Mouse (Mus musculus) retina, postnatal 7 days (tissue): ENCODE data around the gene E130114P18Rik.
A peak's percentile ranks its signal among the peaks of the same experiment; 100 is the strongest.

Source experiments
- DNase-seq: peaks from one replicate; pipeline ENCODE4 v3.0.0-alpha.2; 2012; ENCODE audit warnings: low read depth, low spot score

Gene E130114P18Rik

DNA sequence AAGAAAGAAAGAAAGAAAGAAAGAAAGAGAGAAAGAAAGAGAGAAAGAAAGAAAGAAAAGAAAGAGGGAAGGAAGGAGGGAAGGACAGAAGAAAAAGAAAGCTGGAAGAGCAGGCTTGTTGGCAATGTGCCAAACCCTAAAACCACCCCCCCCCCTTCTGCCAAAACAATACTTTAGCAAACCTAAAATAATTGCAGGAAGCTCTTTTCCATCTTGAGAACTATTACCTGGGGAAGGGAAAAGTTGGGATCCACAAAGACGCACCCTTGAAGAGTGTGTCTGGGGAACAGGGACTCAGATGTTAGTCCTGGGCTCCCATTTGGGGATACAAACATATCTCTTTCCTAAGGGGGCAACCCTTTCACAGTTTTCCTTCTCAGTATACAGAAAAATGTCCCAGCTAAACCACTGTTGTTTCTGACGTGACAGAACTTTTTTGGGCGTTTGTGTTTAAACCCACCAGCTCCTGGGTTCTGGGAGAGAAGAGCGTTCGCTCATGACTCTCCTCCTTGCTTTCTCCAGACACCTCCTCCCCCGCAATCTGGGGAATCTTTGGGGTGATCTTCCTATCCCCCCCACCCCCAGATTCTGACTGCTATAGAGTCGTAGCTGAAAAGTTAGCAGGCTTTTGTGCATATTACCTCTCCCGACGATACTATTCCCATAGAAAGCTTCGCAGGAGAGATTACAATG, 1.3 kb downstream of the E130114P18Rik start:
- DNase-seq: no peak

DNA sequence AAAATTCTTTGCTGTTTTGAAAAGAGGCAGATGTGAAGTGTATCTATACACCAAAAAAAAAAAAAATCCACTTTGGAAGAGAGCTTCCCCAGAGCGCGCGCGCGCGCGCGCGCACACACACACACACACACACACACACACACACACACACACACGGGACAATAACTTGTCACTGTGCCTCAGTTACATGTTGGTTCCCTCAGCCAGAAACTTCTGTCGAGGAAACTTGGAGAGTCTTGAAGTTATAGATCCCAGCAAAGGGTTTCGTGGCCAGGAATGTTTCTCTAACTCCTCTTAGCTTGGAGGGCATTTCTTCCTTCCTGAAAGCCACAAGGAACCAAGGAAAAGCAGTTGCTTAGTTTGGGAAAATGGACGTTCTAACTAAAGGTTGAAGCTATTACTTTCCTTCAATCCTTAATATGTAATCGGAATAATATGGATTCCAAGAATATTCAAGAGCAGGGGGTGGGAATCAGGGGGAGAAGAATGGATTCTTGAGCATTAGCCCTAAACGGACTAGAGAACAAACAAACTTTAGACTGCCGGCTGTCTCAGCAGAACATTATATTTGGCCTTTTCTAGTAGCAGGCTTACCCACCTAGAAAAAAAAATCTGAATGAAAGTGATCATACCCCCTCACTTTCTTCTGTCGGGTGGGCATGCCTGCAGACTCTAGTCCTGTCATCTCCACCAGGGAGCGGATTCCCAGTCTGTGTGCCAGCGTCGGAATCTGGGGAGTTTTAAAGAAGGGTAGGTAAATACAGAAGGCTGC, 2.2 kb downstream of the E130114P18Rik start:
- no peak for DNase-seq

DNA sequence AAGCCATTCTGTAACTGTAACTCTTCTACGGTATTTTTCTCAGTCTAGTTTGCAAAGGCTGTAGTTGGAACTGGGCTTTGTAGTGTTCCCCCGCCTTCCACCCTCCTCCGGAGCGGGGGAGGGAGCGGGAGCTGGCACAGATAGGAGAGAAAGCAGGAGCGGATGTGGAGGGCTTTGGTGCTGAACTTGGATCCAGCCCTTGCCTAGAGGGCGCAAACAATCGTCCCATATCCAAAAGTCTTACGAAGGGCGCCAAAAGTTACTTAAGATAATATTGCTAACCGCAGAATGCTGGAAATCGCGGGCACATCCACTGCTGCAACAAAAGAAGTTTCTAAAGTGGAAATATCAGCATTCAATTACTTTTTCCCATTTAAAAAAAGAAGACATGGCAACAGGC, 2.8 kb downstream of the E130114P18Rik start:
- DNase-seq: no peak

DNA sequence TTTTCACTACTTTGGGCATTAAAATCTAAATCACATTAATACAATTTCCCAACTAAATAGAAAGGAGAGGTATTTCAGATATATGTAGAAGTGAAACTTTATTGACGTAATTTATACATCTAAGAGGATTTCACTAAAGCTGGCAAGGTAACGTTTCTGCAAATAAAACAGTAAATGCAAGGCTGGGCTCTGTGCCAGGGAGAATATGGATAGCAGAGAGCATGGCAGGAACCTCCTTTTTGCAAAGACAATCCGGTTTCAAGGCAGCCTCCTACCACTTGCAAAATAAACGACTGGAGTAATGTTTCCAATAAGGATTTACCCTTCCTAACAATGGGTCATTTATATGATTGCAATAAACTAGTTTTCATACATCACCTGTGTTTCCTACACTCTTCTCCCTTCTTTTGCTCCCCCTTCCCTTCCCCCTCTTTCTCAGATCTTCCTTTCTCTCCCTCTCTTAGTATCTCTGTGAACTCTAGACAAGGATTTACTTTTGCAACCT, 3.4 kb downstream of the E130114P18Rik start:
- no peak for DNase-seq

DNA sequence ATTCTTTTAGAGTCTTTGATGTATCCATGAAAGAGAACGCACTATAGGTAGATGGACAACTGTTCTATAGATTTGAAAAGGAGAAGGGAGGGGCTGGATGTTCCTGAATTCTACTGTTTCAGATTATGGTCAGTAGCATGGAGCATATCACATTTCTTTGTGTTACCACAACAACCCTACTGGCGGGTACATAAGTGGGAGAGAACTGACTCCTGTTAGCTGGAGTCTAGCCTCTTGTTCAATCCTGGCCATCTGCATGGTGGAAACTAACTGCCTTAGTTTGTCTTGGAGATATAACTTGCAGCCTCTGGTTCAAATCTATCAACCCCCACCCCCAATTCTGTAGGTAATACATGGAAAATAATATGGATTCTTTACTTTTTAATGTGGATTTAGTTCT, 4.1 kb downstream of the E130114P18Rik start:
- DNase-seq: no peak

DNA sequence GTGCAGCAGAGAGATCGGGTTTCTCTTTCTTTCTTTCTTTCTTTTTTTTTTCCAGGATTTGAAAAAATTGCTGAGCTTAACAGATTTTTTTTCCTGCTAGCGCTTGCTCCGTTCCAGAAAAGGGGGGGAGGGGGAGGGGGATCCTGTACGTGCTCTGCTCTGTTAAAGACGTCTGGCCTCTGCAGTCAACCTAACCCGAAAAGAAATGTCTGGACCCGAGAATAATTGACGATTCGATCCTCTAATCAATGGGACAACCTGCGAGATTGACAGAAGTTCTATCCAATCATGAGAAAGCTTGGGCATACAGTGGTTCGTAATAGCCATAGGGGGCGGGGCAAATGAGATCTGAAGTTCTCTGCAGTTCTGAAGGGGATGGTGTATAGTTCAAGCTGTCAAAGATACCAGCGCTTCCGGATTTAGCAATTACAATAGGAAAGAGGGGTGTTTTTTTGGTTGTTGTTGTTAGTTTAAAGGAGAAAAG, 4.7 kb downstream of the E130114P18Rik start:
- peak; percentile 95 for DNase-seq

DNA sequence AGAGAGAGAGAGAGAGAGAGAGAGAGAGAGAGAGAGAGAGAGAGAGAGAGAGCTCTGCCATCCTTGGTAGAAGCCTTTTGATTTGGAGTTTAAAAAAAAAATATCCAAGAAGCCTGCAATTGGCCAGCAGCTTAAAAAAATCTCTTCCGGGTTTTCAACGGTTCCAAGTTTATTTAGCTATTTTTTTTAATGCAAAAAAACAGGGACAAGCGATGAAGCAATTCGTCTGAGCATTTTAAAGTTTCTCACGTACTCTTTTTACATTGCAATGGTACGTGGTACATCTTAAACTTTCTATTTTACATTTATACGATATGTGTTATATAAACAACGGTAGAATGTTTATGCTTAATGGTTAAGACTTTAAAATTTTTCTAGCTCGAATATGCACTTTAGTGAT, 5.2 kb downstream of the E130114P18Rik start, which contains the start of gene Nfia:
Gene Nfia, plus strand, starts transcription at position 94 of the 400 bp plus-strand sequence.
- DNase-seq: no peak

DNA sequence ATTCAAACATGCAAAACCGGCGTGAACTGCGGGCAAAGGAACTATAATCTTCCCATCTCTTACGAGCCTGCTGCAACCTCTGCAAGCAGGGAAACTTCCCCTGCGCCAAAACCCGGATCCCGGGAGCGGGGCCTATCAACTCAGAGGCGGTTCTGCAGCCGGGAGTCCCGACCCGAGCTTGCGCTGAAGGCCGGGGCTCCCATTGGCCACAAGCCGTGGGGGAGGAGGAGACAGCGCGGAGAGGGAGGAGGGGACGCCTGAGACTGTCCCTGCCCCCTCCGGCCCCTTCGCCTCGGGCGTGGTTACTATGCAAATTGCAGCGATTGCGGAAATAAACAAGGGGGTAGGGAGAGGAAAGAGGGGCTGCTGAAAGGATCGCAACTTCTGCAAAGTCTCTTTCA, 5.8 kb downstream of the E130114P18Rik start:
- peak; percentile 83 for DNase-seq

DNA sequence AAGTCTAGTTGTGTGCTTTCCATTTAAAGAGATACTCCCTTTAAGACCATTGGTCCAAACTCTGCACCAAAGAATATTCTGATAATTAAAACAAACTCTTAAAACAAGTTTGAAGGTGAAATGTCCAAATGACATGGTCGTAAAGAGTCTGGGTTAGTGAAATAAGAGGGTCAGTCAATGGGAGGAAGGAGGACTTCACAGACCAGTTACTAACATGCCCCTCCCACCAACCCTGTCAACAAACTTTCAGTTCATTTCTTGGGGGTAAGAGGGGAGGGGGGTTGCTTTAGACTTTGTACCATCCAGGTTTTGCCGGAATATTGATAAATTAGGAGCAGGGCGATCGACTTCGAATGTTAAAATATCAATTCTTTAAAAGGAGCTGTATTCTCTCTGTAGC, 6.5 kb downstream of the E130114P18Rik start:
- DNase-seq: no peak

DNA sequence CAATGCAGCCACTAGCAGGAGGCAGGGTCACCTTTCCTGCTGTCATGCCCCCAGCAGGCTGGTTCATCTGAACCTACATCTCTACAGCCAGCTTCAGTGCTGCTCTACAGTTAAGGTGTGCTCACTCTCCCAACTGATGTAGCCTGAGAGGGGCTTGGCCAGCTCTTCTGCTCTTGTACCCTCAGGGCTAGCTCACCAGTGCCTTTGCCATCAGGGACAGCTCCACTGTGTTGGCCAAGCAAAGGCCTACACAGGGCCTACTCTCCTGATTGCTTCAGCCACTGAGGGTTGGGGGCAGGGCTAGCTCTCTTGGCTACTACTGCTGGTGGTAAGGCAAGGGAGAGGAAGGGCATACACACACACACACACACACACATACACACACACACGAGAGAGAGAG, 8.0 kb downstream of the E130114P18Rik start:
- DNase-seq: no peak

DNA sequence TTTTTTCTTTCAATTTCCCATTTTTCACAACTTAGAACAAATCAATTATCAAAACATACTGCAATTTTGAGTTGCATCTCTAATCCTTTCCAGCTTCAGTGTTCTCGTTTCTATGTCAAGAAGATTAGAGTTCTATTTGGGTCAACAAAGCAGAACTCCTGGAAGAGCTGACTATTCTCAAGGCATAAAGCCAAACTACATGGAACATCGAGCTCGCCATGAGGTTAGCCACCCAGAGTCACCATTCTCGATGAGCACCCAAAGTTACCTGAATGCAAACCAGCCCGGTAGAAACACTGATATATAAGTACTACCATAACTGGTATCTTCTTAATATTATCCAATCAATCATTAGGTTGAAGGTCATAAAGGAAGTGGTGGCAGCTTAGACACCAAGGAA, 10.4 kb downstream of the E130114P18Rik start:
- no peak for DNase-seq

DNA sequence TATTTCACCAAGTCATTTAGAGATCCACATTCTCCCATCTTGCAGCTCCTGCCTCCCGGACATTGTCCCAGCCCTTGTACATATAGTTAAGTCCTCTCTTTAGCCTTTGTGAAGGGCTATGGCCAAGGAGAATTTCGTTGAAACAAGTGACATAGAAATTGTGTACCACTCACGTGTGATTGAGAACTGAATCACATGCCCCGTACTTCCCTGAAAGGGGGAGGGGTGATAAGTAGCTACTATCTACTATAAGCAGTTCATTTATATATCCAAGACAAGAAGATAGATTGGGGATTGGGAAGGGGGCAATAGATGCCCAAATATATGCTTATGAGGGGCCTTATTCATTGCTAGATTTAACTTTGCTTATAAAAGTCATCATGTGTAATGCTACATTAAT, 10.9 kb downstream of the E130114P18Rik start:
- no peak for DNase-seq

DNA sequence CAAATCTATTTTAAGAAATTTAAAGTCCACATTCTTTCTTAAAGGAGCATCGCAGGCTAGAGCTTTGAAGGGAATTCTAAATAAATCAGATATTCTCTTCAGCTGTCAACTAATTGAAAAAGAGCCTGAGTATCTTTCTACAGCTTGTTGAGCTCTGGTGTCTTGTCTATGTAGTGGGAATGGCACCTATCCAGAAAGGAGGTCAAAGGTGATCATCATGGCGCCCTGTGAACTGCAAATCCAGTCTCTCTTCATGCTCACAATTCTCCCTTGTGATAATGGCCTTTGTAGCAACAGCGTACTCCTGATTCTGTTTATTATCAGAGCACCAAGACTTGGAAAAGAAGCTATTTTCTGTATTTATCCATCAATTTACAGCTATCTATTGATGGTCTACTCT, 11.8 kb downstream of the E130114P18Rik start:
- no peak for DNase-seq

DNA sequence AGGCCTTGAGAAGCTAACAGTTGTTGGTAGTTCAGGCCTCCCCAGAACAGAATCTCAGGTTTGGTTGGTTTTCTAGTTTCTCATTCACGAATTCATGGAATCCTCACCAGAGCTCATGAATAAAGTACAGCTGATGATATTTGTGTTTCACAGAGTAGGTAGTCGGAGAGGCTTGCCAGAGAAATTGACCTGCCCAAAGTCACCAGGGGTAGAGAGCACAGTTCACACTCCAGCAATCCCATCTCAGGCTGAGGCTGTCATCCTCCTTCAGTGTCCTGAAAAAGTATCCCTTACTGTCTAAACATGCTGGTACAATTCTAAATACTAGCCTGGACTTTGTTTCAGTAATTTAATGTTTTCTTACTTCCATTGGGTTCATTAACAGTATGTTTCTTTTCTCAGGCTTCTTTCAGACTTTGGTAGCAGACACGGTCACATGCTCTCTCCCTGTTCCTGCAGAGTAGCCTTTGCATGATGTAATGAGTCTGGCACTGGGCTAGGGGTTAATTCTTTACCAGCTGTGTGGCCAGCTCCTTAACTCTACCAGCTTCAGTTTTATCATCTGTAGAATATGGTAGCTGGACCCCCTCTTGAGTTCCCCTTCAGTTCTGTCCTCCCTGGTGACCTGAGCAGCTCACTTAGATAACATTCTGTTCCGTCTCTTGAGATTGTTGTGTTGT, 12.4 kb downstream of the E130114P18Rik start:
- no peak for DNase-seq

DNA sequence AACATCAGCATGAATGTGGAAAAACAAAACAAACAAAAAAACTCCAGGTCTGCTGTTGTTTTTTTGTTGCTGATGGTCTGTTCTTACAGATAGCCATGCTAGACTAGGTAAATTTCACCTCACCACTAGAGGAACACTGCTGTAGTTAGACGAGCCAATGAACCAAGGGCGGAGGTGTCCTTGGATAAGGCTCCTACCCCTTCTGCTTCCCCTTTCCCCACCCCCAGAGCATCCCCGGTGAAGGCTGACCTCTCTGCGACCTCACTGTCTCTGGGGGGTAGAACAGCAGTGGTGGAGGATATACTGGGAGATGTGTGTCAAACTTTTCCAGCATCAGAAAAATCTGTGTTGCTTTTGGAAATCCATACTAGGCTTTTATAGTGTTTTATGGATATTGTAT, 13.3 kb downstream of the E130114P18Rik start:
- DNase-seq: no peak

DNA sequence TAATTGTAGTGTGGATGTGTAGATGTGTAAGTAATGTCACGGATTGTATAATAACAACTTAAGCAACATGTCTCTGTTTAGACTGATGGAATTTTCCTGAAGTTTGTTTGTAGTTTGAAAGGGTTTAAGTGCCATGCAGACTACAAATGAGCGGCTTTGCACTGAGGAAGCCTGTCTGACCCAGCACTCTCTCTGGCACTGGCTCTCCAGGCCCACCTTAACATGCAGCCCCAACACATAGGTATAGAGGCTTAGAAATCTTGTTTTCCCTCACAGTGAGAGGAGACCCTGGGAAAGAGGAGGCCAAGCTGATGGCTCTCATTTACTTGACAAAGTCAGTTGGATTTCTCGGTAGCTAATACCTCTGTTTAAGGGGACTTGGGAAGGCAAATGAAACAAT, 19.2 kb downstream of the E130114P18Rik start:
- DNase-seq: no peak

DNA sequence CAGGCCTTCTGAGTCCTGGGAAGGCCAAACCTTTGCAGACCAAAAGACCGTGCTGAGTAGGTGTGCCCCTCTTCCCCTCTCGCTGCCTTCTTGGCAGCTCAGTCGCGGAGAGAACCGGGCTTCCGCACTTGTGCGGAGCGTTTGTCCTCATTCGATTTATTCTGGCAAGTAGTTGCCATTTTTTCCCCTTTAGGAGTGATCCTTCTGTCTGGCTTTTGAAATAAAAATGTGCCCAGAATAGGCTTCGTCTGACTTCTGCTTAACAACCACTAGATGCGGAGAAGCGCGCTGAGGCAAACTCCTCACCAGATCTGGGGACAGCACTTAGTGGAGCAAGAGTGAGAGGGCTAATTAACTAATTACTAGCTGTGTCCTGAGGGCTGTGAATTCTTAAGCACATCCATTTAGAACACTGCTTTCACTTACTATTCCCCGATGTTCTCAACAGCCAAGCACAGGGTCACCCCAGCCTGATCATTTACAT, 19.9 kb downstream of the E130114P18Rik start:
- DNase-seq: no peak

DNA sequence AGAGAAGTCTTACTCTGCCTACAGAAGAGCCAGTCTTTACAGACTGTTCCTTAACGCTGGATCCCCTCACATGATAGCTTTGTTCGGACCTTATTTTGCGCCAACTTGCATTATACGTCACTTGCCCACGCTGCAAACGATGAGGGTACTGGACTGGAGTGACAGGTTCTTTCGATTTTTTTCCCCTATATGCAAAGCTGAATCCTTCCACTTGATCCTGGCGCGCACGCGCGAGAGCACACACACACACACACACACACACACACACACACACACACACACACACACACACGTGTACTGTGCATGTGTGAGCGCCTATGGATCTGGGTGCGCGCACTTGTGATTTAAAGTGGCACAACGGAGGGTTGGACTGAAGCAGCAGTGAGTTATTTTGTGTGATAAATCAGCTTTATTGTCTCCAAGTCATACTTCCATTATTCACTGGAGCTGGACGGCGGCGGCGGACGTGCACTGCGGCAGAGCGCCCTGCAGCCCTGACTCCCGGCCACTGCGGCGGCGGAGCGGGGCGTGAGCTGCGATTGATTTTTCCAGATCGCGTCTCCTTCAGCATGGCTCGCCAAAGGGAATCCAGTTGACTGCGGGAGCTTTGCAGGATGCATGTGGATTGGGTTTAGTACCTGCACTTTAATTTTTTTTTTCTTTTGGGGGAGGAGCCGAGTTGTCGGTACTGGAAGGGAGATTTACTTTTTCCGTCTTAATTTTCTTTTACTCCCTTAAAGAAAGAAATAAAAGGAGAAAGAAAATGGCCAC, 20.5 kb downstream of the E130114P18Rik start:
- DNase-seq: no peak

DNA sequence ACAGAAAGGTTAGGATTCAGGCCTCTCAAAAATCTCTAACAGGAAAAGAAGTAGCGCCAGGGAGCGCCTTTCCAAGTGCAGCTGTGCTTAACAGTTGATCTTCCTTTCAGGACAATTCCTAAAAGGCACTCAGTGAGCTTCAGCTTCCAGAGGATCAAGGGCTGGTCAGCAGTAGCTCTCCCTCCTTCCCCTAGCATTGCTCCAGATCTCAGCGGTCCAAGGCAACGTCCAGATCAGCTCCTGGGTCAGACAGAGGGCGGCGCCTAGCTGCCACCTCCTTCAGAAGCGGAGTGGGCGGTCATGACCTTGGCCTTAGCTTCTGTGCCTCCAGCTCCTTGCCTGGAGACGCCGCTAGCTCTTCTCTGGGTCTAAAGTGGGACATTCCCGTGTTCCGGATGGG, 23.6 kb downstream of the E130114P18Rik start:
- no peak for DNase-seq

DNA sequence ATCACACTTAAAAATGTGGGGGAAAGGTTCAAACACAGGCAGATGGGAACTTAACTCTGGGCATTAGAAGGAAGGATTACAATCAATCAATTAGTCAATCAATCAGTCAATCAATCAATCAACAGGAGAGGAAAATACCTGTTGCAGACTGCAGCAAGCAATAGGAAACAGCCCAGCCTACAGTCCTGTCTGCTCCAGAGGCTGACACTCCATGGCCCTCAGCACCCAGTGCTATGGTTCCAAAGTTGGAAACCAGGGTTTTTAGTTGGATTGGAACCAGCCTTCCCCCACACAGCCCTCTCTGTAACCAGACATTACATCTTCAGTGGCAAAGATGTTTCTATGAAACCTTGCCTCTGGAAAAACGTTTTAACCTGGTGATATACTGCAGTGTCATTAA, 24.4 kb downstream of the E130114P18Rik start:
- DNase-seq: no peak

DNA sequence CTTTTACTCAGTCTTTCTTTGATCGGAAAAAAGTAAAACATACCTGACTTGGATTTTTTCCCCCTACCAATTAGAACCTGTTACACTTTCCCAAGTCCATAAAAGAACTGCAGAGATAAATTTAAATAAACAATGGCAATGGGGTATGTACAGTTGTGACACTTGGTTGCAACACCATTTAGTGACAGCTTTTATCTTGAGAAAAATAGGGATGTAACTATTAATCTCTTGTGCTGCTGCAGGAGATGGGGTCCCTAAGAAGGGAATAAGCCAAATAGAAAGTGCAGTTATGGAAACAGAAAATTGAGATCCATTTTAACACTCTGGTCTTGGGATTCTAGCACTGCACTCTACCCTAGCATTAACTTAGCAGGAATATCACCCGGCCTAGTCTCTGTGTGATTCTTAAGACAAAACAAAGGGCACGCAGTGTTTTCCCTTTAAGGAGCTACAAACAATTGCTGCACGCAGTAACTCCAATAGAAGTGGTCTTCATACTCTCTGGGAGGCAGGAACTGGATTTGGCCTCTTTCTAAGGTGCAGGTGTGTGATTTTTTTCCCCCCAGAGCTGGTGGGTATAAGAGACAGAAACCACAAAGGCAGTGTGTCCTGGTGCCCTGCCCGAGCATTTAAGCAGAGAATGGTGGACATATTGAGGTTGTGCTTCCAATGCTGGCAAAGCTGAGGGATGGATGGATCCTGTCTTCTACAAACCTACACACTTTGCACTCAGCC, 25.4 kb downstream of the E130114P18Rik start:
- no peak for DNase-seq
